Mouse (Mus musculus) gastrocnemius, adult 18-20 months (tissue): Measurements from ENCODE around the gene Casq2. TPM values are rescaled to one million over a fixed set of nuclear protein-coding genes. Genes with fewer than 3 reads are reported as not detected.
"Not testable (repeated sequence)": the region's sequence is repeated elsewhere in the genome, so short reads cannot be mapped to it uniquely, and the experiment has no call there.

Experiments used
- DNase-seq: peaks from one replicate; pipeline ENCODE4 v3.0.0; 2021; ENCODE audit warnings: low spot score
- total RNA-seq, 2 experiments: library from RNA; stranded (reverse); gene quantifications; 2 replicates each; pipeline ENCODE4 v1.2.3; 2021

Casq2 gene
- total RNA-seq, 2 experiments from 2014 or later: 35.5 to 40.5 TPM

DNA sequence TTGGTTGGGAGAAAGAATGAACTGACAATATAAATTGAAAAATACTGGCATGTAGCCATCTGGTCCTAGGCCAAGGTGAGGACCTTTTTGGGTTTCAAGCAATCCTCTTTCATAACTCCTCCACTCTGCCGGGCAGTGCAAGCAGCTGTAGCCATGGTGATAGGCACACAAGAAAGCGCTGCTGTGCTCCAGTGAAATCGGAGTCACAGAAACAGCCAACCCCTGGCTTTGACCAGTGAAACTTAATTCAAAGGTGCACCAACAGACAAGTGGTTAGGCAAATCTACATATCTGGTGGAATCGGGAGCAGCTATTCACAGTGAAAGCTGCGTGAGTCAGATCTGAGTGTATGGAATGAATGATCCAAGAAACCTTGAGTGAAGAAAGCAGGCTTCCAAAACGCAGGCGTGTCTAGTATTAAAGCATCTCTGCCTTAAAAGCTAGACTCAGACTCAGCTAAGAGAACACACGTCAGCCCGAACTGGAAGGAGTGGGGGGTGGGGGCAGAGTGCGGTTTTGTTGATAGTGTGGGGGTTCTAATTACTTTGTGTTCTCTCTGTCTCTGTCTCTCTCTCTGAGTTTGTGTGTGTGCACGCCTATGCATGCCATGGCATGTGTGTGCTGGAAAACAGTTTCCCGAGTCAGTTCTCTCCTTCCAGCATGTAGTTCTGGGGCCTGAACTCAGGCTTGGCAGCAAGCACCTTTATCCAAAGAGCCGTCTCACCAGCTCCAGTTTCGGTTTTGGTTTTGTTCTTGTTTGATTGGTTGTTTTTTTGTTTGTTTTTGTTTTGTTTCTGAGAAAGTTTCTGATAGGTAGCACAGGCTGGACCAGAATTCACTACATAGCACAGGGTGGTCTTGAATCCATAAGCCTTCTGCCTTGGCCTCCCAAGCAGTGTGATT, 73.5 kb downstream of the Casq2 start:
- DNase-seq: peak; percentile 52

DNA sequence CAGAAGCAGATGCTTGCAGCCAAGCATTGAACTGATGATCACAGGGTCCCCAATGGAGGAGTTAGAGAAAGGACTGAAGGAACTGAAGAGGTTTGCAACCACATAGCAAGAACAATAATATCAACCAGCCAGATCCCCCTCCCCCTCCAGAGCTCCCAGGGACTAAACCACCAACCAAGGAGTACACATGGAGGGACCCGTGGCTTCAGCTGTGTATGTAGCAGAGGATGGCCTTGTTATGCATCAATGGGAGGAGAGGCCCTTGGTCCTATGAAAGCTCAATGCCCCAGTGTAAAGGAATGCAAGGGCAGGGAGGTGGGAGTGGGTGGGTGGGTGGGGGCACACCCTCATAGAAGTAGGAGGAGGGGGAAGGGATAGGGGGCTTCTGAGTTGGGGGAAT, 77.6 kb downstream of the Casq2 start:
- DNase-seq: not testable (repeated sequence)

DNA sequence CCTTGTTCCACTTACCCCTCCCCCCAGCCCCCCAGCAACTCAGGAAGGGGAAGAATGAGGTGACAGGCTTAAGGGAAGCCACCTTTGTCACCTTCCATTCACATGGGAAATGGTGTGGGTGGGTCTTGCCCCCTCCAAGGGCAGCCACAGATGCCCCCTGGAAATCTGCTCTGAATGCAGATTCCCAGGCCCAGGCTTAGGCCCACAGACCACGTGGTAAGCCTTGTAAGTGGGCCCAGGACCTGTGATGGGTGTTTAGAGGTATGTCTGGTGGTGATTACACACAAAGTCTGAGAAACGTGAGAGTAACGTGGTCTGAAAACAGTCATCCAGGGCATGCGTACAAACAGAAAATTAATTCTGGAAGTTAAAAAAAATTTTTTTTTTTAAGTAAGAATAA, 78.7 kb downstream of the Casq2 start:
- DNase-seq: no peak

DNA sequence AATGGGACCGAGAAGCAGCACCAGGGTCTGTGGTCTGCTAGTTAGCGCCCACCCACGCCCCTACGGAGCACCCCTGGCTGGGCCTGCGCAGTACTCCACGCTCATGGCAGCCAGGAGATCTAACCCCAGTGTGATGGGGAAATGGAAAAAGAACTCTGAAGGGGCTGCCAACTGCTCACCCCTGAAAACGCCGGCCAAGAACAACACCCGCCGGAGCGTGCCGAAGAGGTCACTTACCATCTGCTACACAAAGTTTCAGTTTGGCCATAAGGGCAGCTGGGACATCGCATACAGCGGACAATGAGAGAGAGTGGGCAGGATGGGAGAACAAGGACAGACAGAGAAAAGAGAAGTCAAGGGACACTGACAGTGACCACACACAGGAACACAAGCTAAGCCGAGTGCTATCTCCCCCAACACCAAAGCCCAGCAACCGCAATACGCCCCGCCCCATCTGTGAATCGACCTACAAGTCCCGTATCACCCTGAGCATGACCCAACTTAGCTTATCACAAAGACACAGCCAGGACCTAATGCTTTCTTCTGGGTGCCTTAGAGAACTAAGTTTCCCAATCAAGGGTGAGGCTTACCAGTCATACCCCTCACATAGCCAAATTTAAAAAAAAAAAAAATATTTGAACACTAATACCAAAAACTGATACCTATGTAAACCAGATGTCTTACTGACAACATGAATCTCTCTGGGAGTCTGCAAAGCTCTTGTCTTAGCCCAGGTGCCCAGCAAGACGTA, 79.5 kb downstream of the Casq2 start:
- no peak for DNase-seq

GRCm38 (mm10) chr3:102166287-102166620, 80.0 kb downstream of the Casq2 start:
- no peak for DNase-seq

GRCm38 (mm10) chr3:102166794-102167193, 80.6 kb downstream of the Casq2 start:
- no peak for DNase-seq

DNA sequence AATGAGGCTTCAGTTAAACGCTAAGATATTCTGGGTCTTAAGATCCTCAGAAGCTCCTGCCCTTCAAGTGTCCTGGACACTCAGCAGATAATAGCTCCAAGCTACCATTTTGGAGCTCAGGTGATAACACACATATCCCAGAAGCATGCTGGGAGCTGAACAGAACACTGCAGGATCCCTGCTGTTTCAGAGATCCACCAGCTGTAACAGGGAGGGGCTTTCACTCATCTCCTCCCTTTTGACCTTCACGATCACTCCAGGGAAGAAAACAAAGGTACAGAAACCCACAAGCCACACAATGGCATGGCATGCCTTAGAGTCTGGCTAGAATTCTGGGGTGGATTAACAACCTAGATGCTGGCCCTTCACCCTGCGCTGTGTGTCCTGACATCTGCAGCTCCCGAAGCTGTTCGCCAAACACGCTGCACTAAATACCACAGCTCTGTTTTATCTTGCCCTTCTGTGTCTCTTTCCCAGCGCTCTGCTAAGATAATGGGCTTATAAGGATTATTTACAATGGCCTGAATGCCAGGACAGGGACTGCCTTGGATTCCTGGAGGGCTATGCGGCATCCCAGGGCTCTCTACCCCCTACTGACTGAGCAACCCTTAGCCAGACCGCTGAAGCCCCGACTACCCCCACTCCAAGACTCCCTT, 81.5 kb downstream of the Casq2 start:
- DNase-seq: no peak

- DNase-seq: peak; percentile 83
These were observed 83.1 kb downstream of the Casq2 start for GRCm38 (mm10) chr3:102169197-102169905.

- no peak for DNase-seq
These were observed 88.1 kb downstream of the Casq2 start for GRCm38 (mm10) chr3:102174118-102174865.

GRCm38 (mm10) chr3:102175701-102176100, 89.5 kb downstream of the Casq2 start:
- no peak for DNase-seq

GRCm38 (mm10) chr3:102176116-102176515, 89.9 kb downstream of the Casq2 start:
- no peak for DNase-seq

DNA sequence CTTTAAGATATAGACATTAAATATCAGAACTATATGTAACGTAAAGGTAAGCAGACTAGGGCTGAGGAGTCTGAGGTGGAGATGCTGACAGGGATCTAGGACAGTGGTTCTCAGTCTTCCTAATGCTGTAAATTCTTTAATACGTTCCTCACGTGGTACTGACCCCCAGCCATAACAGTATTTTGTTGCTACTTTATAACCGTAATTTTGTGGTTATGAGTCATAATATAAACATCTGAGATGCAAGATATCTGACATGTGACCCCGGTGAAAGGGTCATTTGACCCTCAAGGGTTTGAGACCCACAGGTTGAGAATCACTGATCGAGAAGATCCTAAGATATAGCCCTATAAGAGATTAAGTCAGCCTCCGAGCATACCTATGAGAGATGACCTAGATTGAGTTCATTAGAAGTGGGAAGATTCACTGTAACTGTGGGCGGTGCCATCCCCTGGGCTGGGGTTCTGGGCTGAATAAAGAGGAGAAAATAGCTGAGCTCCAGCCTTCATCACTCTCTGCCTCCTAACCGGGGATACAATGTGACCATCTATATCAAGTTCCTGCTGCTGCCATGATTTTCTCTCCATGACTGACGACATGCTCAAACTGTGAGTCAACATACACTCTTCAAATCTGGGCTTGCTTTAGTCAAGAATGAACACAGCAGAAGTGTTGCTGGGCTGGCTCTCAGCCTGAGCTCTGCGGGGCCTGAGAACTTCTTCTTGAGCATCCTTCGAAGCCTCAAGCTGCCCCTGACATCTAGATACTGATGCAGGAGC, 91.8 kb downstream of the Casq2 start:
- no peak for DNase-seq

- no peak for DNase-seq
These were observed 93.7 kb downstream of the Casq2 start for GRCm38 (mm10) chr3:102179869-102180268.

- no peak for DNase-seq
These were observed 94.5 kb downstream of the Casq2 start for GRCm38 (mm10) chr3:102180746-102181145.

GRCm38 (mm10) chr3:102181191-102181590, 95.0 kb downstream of the Casq2 start:
- no peak for DNase-seq

DNA sequence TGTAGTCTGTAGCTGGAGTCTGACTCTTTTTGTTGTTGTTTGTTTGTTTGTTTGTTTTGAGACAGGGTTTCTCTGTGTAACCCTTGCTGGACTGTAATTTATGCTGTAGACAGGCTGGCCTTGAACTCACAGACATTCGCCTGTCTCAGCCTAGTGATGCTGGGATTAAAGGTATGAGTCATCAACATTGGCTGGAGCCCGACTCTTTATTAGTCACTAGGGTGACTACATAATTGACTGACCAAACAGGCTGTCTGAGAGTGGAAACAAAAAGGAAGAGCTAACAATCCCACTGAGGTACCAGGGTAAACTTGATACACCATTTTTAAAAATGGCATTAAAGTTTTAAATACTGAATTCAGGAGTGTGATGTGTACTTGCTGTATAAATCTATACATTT, 96.4 kb downstream of the Casq2 start:
- DNase-seq: no peak

DNA sequence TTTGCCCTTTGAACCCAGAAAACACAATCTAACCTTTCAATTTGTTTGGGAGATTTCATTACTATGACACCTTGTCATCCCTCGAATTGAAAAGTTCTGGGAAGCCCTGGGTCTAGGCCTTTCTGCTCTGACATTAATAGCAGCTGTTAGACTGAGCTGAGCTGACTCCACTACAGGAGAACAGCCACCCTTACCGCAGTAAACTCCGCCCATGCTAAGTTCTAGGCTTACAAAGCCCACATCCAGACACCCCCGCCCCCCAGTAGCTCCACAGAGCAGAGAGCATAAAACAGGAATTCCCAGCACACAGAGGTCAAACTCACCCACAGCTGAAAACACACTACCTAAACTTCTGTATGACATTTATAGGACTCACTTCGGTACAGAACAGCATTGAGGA, 98.5 kb downstream of the Casq2 start:
- DNase-seq: no peak

DNA sequence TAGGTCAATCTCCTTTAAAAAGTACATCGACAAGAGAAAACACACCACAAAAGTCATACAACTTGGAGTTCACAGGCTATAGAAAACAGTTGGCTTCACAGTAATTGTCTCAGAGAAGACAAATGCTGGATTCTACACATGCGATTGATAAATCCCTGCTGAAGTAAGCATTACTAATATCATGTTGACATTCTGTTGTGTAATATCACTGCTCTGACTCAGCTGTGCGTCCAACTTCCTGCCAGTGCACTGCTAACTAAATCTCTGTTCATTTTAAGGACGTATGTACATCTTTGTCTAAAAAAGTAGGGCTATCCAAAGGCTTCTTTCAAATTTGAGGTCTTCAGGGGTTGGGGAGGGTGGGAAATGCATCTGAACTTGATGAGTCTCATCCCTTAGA, 101.2 kb downstream of the Casq2 start:
- no peak for DNase-seq

DNA sequence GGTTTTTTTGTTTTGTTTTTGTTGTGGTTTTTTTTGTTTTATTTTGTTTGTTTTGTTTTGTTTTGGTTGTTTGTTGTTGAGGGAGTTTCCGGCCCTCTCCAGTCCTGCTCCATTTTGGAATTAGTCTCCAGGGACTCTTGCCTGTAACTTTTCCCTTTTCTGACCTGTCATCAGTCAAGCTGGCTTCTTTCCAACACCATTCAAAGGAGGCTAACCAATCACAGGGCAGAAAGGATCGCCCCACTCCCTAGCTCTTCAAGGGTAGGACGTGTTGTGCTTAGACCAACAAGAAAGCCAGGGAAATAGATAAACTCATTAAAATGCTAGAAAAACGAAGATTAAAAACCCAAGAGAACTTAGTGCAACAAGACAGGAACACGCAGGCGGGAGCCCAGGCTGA, 102.8 kb downstream of the Casq2 start:
- DNase-seq: no peak

DNA sequence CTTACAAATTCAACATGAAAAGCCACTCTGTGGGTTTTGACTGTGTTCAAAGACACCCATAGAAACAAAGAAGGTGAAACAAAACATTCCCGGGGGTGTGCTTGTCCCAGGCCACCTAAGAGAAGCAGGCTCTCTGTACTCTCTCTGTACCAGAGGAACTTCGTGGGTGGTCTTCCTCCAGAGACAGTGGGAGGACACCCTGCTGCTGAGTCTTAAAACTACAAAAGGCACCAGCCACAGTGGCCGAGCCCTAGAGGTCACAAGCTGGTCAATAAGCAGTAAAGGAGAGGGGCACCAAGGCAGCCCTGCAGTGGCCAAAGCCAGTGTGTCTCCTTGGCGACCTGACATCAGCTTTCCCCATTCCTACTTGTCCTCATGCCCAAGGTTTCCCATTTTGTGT, 103.8 kb downstream of the Casq2 start:
- DNase-seq: no peak
